Mouse (Mus musculus): ENCODE measurements around the gene Creb3l4.
"Not testable (repeated sequence)": the region's sequence is repeated elsewhere in the genome, so short reads cannot be mapped to it uniquely, and the experiment has no call there.

The Creb3l4 gene

GRCm38 (mm10) chr3:90242984-90243775 lies at the start of gene Creb3l4:
Gene Creb3l4 (minus strand): TSS chr3:90243512.
- no peak for DNase-seq (ENCODE audit: low read depth, low spot score)

DNA sequence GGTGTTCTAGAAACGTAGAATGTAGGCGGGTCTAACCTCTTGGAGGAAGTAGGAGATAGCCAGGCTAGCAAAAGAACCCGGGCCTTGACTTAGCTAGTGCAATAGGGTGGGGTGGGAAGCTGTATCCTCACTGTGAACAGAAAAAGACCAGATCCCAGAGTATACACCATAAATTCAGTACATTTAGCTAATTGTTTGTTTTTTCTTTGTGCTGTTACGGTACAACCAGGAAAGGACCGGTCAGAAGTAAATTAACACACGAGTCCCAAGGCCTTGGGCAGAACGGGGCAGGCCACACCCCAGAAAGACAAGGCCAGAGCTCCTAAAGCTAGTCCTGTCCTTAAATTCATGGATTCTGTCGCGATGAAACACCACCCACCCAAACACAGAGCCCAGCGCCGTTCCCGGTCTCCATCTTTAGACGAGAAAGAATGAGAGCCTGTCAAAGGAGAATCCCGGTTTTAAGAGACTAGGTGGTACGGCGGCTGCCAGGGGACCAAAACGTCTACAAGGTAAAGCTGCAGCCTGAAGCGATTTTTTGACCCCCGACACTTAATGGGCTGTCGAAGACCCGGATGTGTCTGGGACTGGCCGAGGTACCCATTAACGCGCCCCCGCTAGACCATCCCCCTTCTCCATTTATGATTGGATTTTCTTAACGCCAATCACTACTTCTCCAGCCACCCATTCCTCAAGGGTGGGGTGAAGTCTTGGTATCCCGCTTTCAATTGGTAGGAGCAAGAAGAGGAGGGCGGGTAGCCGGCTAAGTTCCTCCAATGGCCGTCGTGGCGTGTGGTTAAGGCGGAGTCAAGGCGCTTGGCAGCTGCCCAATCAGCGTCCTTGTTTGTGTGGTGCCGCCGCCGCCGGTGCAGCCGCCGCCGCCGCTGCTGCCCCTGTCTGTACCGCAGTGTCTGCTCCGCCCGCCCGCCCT lies 49.3 kb upstream of the Creb3l4 start, which contains the start of gene Gatad2b:
Gene Gatad2b, plus strand, starts transcription at position 834 of the 931 bp plus-strand sequence.
- DNase-seq (ENCODE audit: low read depth, low spot score): peak; percentile 100

- no peak for DNase-seq (ENCODE audit: low read depth, low spot score)
Measured at GRCm38 (mm10) chr3:90291982-90292344, 48.7 kb upstream of the Creb3l4 start.

DNA sequence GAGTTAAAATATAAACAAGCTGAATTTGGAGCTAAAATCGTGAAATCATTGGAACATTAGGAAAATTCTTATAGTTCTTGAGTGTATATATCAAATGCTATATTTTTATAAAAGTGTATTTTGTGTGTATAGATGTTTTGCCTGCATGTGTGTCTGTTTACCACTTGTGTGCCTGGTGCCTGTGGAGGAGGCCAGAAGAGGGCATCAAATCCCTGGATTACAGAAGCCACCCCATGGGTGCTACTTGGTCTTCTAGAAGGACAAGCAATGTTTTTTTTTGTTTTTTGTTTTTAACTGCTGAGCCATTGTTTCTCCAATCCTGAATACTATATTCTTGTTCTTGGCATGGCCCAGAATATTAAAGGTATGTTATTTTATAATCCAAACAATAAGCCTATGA lies 47.3 kb upstream of the Creb3l4 start:
- DNase-seq (ENCODE audit: low read depth, low spot score): no peak

DNA sequence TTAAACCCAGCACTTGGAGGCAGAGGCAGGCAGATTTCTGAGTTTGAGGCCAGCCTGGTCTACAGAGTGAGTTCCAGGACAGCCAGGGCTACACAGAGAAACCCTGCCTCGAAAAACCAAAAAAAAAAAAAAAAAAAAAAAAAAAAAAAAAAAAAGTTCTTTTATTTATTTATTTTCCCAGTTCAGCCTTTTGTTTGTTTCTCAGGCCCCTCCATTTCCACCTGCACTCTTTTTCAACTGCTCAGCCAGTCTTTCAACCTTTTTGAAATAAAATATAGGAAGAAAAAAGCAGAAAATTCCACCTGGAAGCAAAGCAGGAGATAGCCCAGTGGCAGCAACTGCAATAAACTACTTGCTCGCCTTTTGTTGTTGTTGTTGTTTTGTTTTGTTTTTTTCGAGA lies 46.1 kb upstream of the Creb3l4 start:
- DNase-seq (ENCODE audit: low read depth, low spot score): not testable (repeated sequence)

GRCm38 (mm10) chr3:90284150-90284549 lies 40.8 kb upstream of the Creb3l4 start:
- DNase-seq (ENCODE audit: low read depth, low spot score): no peak

DNA sequence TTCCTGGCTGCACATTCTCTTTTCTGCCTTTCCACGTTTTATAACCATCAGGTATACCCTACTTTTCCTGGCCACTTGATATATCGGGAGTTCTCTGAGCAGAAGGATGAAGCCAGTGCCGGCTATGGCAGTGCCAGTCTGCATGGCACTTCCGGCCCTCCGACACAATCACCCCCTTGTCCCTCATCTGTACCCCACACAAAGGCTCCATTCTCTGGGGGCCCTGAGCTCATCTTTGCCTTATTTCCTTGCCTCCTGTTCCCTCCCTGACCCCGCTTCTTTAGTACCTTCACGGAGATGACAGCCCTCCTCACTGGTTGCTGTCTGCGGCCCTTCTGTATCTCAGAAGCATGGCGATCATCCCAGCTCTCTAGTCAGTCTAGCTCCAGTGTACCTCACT lies 37.4 kb upstream of the Creb3l4 start:
- no peak for DNase-seq (ENCODE audit: low read depth, low spot score)

- DNase-seq (ENCODE audit: low read depth, low spot score): no peak
Measured at GRCm38 (mm10) chr3:90279743-90280142, 36.4 kb upstream of the Creb3l4 start.

DNA sequence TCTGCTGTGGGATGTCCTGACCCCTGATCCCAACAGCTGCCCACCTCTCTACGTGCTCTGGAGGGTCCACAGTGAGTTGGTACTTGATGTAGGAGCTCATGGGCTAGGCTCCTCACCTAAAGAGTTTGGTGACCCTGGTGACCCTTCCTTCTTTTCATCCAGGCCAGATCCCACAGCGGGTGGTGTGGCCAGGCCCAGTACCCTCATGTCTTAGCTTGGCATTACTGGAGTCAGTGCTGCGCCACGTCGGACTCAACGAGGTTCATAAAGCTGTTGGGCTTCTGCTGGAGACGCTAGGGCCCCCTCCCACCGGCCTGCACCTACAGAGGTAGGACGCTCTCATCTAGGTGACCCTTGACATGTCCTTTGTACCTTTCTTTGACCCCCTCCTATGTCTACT lies 35.9 kb upstream of the Creb3l4 start:
- no peak for DNase-seq (ENCODE audit: low read depth, low spot score)

- DNase-seq (ENCODE audit: low read depth, low spot score): no peak
Measured at GRCm38 (mm10) chr3:90278211-90278610, 34.9 kb upstream of the Creb3l4 start.

DNA sequence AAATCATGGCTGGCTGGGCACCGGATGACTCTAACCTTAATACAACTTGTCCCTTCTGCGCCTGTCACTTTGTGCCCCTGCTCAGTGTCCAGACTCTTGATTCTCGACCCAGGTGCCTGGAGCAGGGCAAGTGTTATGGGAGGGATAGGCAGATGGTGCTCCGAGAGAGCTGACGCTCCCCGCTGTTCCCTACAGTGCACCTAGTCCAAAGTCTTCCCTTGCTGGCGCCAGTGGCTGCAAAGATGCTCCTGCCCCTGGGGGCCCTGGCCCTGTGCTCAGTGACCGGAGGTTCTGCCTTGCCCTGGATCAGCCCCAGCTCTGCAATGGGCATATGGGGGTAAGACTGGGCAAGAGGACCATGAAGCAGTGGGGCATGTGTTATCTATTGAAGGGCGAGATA lies 34.5 kb upstream of the Creb3l4 start:
- no peak for DNase-seq (ENCODE audit: low read depth, low spot score)

DNA sequence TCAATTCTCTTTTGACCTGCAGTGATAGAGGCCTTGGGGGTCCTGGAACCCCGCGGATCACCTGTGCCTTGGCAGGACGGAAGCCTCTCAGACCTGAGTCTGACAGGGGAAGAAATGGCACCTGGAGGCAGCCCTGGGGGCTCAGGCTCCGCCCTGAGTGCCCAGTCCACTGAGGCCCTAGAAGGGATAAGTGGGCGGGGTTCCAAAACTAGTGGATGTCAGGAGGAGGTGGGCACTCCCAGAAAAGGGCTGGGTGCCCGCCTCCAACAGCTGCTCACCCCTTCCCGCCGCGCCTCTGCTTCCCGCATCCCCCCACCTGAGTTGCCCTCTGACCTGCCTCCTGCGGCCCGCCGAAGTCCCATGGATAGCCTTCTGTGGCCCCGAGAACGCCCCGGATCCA lies 33.5 kb upstream of the Creb3l4 start:
- DNase-seq (ENCODE audit: low read depth, low spot score): no peak

DNA sequence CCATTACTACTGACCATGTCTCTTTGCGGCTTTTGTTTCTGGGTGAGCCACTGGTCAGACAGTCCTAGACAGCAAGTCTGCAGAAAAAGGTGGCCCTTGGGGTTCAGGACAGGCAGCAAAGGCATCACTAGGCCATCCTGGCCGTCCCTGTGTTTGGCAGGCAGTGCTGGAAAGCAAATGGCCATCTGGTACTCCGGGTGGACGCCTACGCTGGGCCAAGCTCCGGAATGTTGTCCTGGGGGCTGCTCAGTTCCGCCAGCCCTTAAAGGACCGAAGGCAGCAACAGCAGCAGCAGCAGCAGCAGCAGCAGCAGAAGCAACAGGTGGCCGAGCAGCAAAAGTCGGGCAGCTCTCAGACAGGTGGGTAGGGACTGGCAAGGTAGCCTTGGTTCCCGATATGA lies 32.0 kb upstream of the Creb3l4 start:
- DNase-seq (ENCODE audit: low read depth, low spot score): no peak

DNA sequence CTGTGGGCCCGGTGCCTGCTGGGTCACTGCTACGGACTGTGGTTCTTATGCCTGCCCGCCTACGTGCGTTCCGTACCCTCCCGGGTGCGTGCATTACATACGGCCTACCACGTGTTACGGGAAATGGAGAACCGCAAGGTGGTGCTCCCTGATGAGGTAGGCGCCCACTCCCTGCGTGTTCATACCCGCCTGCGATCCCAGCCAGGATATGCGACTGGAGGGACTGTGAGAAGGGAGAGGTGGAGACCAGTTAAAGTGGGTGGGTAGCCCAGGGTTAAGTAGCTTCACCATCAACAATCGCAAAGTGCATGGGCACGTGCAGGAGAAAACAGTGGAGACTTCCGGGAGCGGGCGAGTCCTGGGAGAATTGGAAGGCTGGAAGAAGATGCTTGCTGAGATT lies 30.5 kb upstream of the Creb3l4 start:
- DNase-seq (ENCODE audit: low read depth, low spot score): no peak

GRCm38 (mm10) chr3:90272170-90272569 lies 28.9 kb upstream of the Creb3l4 start:
- no peak for DNase-seq (ENCODE audit: low read depth, low spot score)

DNA sequence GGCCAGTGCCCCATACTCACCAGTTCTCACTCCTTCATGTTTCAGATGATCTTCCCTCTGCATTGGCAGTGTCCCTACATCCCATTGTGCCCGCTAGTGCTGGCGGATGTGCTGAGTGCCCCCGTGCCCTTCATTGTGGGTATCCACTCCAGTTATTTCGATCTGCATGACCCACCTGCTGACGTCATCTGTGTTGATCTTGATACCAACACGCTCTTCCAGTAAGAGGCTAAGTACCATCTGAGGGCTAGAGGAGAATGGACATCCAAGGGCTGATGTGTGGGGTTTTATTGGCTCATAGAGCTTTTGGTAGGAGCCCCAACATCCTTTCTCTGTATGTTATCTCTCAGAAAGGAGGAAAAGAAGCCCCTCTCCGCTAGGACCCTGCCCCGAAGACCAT lies 27.5 kb upstream of the Creb3l4 start:
- no peak for DNase-seq (ENCODE audit: low read depth, low spot score)

DNA sequence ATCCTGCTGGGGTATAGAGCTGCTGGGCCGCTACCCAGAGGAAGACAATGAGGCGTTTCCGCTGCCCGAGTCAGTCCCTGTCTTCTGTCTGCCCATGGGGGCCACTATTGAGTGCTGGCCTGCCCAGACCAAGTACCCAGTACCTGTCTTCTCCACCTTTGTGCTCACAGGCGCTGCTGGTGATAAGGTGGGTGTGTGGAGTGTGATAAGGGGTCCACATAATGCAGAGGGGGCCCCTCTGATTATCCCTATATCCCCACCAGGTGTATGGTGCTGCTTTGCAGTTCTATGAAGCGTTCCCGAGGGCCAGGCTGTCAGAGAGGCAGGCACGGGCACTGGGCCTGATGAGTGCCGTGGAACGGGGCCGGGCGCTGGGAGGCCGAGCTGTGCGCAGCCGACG lies 25.7 kb upstream of the Creb3l4 start:
- no peak for DNase-seq (ENCODE audit: low read depth, low spot score)

DNA sequence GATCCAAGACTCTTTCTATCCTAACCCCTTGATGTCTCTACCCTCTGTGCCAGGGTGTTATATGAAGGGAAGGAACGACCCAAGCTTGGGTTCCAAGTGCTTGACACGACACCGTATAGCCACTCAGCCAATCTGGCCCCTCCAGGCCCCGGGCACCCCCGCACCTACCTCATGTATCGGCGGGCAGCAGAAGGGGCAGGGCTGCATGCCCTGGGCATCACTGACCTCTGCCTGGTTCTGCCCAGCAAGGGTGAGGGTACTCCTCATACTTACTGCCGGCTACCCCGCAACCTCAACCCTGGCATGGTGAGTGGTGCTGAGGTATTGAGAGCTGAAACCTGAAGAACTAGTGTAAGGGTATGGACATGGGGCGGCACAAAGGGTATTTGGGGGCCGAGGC lies 24.9 kb upstream of the Creb3l4 start:
- DNase-seq (ENCODE audit: low read depth, low spot score): no peak

DNA sequence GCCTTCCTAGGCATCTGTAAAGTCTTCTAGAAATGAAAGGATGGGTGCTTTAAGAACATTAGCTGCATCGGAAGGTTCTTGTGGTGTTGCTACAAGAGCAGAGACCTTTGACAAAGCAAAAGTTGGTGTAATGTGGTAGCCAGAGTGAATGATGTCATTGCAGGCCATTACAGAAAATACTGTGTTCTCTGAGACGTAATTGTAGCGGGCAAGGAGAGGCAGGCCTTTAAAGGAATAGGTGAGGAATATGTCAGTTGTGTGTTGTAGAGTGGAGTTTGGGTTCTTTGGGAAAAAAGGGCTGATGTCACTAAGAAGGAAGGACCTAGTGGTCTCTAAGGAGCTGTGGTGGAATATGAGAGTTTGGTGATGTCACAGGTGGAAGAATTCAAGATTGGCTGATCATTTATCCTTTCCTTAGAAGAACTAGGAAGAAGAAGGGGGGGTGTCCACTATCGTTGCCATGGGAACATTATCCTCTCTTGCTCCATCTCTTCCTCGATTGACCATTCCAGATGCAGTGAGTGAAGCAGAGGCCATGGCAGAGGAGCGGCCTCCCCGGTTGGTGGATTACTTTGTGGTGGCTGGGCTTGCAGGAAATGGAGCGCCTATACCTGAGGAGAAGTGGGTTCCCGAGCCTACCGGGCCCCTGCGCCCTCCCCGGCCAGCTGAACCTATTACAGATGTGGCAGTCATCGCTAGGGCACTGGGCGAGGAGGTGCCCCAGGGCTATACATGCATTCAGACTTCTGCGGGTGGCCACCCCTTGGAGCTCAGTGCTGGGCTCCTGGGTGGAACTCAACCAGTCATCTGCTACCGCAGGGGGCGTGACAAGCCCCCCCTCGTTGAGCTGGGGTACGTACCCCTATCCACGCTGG lies 23.8 kb upstream of the Creb3l4 start:
- no peak for DNase-seq (ENCODE audit: low read depth, low spot score)

DNA sequence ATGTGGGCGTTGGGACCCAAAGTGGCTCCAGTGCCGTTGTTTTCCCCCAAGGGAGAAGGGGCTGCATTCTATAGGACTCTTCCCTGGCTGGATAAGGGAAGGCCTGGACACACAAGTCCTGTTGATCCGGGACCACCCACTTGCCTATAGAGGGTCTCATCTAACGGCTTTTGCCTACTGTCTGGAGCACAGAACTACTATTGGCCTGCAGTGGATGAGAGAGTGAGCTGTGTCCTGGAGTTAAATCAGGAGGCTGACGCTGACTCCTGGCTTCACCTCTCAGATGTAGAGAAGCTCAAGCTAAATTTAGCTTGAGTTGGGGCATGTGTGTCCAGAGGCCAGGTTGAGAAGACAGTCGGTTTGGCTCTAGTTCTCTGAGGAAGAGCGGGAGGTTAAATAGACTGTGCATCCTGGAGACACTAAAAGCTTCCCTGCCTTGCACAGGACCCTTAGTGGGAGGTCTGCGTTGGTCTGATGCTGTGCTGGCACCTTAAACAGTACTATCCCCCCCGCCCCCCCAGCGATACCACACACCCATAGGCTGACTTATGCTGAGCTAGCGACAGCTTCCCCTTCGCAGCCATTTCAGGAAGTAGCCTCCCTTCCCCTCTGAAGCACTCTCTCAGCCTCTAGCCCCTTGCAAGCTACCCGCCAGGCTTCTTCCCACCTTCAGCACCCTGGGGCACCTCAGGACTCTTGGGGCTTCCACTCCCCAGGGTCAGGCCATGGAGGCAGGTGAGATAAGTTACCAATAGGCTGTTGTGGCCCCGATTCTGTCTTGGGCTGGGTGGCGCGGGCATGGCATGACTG lies 22.8 kb upstream of the Creb3l4 start:
- DNase-seq (ENCODE audit: low read depth, low spot score): no peak

Data from retina, postnatal 7 days (tissue).